Mouse (Mus musculus) kidney, embryonic 14.5 days (tissue): ENCODE results near the gene Akap6. TPM values are rescaled to one million over a fixed set of nuclear protein-coding genes. Genes with fewer than 3 reads are reported as not detected.

Experiments
- ATAC-seq: fragments of 200-750 bp; cut with Nextera tagmentation; 2 replicates; pipeline ENCODE4 v1.8.0; 2017; ENCODE audit warnings: moderate number of reproducible peaks, mild to moderate bottlenecking, moderate TSS enrichment, moderate library complexity; ENCODE audit not compliant: low FRiP score, low TSS enrichment
- H3K27ac ChIP-seq: fragments of 300-500 bp; sonication (generic); 2 replicates; pipeline ENCODE4 v1.5.1; 2014; ENCODE audit warnings: low read depth, mild to moderate bottlenecking, low read length, moderate library complexity, mixed read lengths
- H3K27me3 ChIP-seq: fragments of 300-500 bp; sonication (generic); 2 replicates; pipeline ENCODE4 v1.6.1; 2014; ENCODE audit warnings: mild to moderate bottlenecking, low read length; ENCODE audit not compliant: control insufficient read depth, insufficient read depth
- H3K36me3 ChIP-seq: fragments of 300-500 bp; sonication (generic); 2 replicates; pipeline ENCODE4 v1.6.1; 2014; ENCODE audit warnings: low read length, mixed read lengths; ENCODE audit not compliant: control insufficient read depth, insufficient read depth
- H3K4me1 ChIP-seq: fragments of 300-500 bp; sonication (generic); 2 replicates; pipeline ENCODE4 v1.6.1; 2014; ENCODE audit warnings: low read length, mixed read lengths; ENCODE audit not compliant: control insufficient read depth, insufficient read depth
- H3K4me2 ChIP-seq: fragments of 300-500 bp; sonication (generic); replicated peaks from 2 replicates; pipeline ENCODE4 v1.6.1; 2014; ENCODE audit warnings: low read depth, mild to moderate bottlenecking, low read length
- H3K4me3 ChIP-seq: fragments of 300-500 bp; sonication (generic); 2 replicates; pipeline ENCODE4 v1.5.1; 2014; ENCODE audit warnings: mild to moderate bottlenecking, low read length
- H3K9ac ChIP-seq: fragments of 300-500 bp; sonication (generic); 2 replicates; pipeline ENCODE4 v1.6.1; 2014; ENCODE audit warnings: low read depth, mild to moderate bottlenecking, low read length, moderate library complexity
- H3K9me3 ChIP-seq: fragments of 300-500 bp; sonication (generic); 2 replicates; pipeline ENCODE4 v1.6.1; 2016; ENCODE audit warnings: low read length; ENCODE audit not compliant: control insufficient read depth
- WGBS: fragments of 180-500 bp; shearing (Covaris S2); extraction: QIAGEN DNeasy Blood & Tissue Kit; methylation state at CpG from one replicate; pipeline ENCODE4 v1.1.7; 2014; 5-methylcytosine and 5-hydroxymethylcytosine counted together
- polyA plus RNA-seq: library from polyadenylated mRNA; unstranded; fragments of >200 nt; fragmentation: Nextera tagmentation; extraction: Ambion mirVana; gene quantifications from 2 replicates; pipeline ENCODE4 v1.2.1, GENCODE M21; 2014

The Akap6 gene
- polyA plus RNA-seq, 1 experiment from 2014 or later = 0.18 TPM

- Histone ChIP-seq H3K4me3 (no peak overlapping the region), H3K9me3 (no peaks in the 10 kb centered on the region), H3K4me2 (no peak overlapping the region), H3K36me3 (no peaks in the 10 kb centered on the region), H3K9ac (no peak overlapping the region), H3K4me1 (no peaks in the 10 kb centered on the region), H3K27me3 (0 out of 2 replicates have a peak, but pooled peaks cover 3% of the 10 kb centered on the region), H3K27ac (no peak overlapping the region)
- ATAC-seq = no peak
- 20% methylated on average over 8 of the region's 8 CpGs for WGBS
Measured at GRCm38 (mm10) chr12:52790350-52790768, 91.2 kb downstream of the Akap6 start.

- 88% methylated on average over 4 of the region's 4 CpGs for WGBS
- 0 out of 2 replicates have a peak, but pooled peaks cover 3% of the 10 kb centered on the region for H3K27me3 ChIP-seq
- no peak for ATAC-seq
Measured at GRCm38 (mm10) chr12:52794131-52794530, 94.9 kb downstream of the Akap6 start.

GRCm38 (mm10) chr12:52795551-52796470 lies 96.6 kb downstream of the Akap6 start:
- Histone ChIP-seq H3K9me3 (no peaks in the 10 kb centered on the region), H3K36me3 (no peaks in the 10 kb centered on the region), H3K4me3 (no peak overlapping the region), H3K27me3 (0 out of 2 replicates have a peak, but pooled peaks cover 3% of the 10 kb centered on the region), H3K27ac (no peak overlapping the region), H3K4me2 (no peak overlapping the region), H3K9ac (no peak overlapping the region), H3K4me1 (no peaks in the 10 kb centered on the region)
- 88% methylated on average over 18 of the region's 18 CpGs for WGBS
- no peak for ATAC-seq

More at GRCm38 (mm10) chr12:52794131-52794530, 94.9 kb downstream of the Akap6 start:
- no peaks in the 10 kb centered on the region for H3K4me1 ChIP-seq
- no peak overlapping the region for H3K4me2 ChIP-seq
- no peaks in the 10 kb centered on the region for H3K9me3 ChIP-seq
- no peak overlapping the region for H3K9ac ChIP-seq
- no peaks in the 10 kb centered on the region for H3K36me3 ChIP-seq
- H3K4me3 ChIP-seq = no peak overlapping the region
- no peak overlapping the region for H3K27ac ChIP-seq

- Histone ChIP-seq H3K4me1 (no peaks in the 10 kb centered on the region), H3K4me2 (no peak overlapping the region), H3K9me3 (no peaks in the 10 kb centered on the region), H3K27ac (no peak overlapping the region), H3K9ac (no peak overlapping the region), H3K27me3 (no peaks in the 10 kb centered on the region), H3K36me3 (no peaks in the 10 kb centered on the region), H3K4me3 (no peak overlapping the region)
- WGBS = 66% methylated on average over 4 of the region's 4 CpGs
- no peak for ATAC-seq
Measured at GRCm38 (mm10) chr12:52796471-52796795, 97.2 kb downstream of the Akap6 start.

- 79% methylated on average over 9 of the region's 9 CpGs for WGBS
- H3K4me3 ChIP-seq = no peak overlapping the region
- H3K27me3 ChIP-seq = no peaks in the 10 kb centered on the region
- no peak overlapping the region for H3K4me2 ChIP-seq
- no peaks in the 10 kb centered on the region for H3K4me1 ChIP-seq
- H3K9me3 ChIP-seq = no peaks in the 10 kb centered on the region
- no peak overlapping the region for H3K27ac ChIP-seq
- no peaks in the 10 kb centered on the region for H3K36me3 ChIP-seq
- no peak for ATAC-seq
- H3K9ac ChIP-seq = no peak overlapping the region
Measured at GRCm38 (mm10) chr12:52799717-52800116, 100.5 kb downstream of the Akap6 start.

- no peak overlapping the region for H3K4me2 ChIP-seq
- H3K27me3 ChIP-seq = no peaks in the 10 kb centered on the region
- no peak for ATAC-seq
- 70% methylated on average over 3 of the region's 3 CpGs for WGBS
- no peak overlapping the region for H3K9ac ChIP-seq
- H3K36me3 ChIP-seq = no peaks in the 10 kb centered on the region
- H3K9me3 ChIP-seq = no peaks in the 10 kb centered on the region; the same call in 1 of the 2 replicates
- no peaks in the 10 kb centered on the region for H3K4me1 ChIP-seq
- no peak overlapping the region for H3K27ac ChIP-seq
- H3K4me3 ChIP-seq = no peak overlapping the region
Measured at GRCm38 (mm10) chr12:52806273-52806672, 107.1 kb downstream of the Akap6 start.

GRCm38 (mm10) chr12:52818588-52818987 lies 119.4 kb downstream of the Akap6 start:
- 77% methylated on average over 7 of the region's 7 CpGs for WGBS
- no peaks in the 10 kb centered on the region for H3K27me3 ChIP-seq
- no peak overlapping the region for H3K4me2 ChIP-seq
- no peaks in the 10 kb centered on the region for H3K9me3 ChIP-seq
- no peaks in the 10 kb centered on the region for H3K4me1 ChIP-seq
- no peak overlapping the region for H3K27ac ChIP-seq
- no peak overlapping the region for H3K4me3 ChIP-seq
- ATAC-seq = no peak
- no peak overlapping the region for H3K9ac ChIP-seq
- no peaks in the 10 kb centered on the region for H3K36me3 ChIP-seq

- H3K4me2 ChIP-seq = no peak overlapping the region
- no peak for ATAC-seq
- H3K4me1 ChIP-seq = no peaks in the 10 kb centered on the region
- H3K36me3 ChIP-seq = no peaks in the 10 kb centered on the region
- H3K27me3 ChIP-seq = no peaks in the 10 kb centered on the region
- no peak overlapping the region for H3K4me3 ChIP-seq
- WGBS = 90% methylated on average over 5 of the region's 5 CpGs
- no peaks in the 10 kb centered on the region for H3K9me3 ChIP-seq
- no peak overlapping the region for H3K27ac ChIP-seq
- no peak overlapping the region for H3K9ac ChIP-seq
Measured at GRCm38 (mm10) chr12:52824774-52825173, 125.6 kb downstream of the Akap6 start.

GRCm38 (mm10) chr12:52828944-52829736 lies 130.0 kb downstream of the Akap6 start:
- WGBS = 64% methylated on average over 14 of the region's 14 CpGs
- ATAC-seq = no peak
- H3K4me1 ChIP-seq = no peaks in the 10 kb centered on the region
- no peak overlapping the region for H3K27ac ChIP-seq
- no peak overlapping the region for H3K9ac ChIP-seq
- H3K36me3 ChIP-seq = no peaks in the 10 kb centered on the region
- no peak overlapping the region for H3K4me3 ChIP-seq
- H3K9me3 ChIP-seq = no peaks in the 10 kb centered on the region
- H3K27me3 ChIP-seq = no peaks in the 10 kb centered on the region
- no peak overlapping the region for H3K4me2 ChIP-seq
